Mouse (Mus musculus) bone marrow, adult 2 months (tissue): ENCODE measurements around the gene Gm20604.

Experiments used
- CTCF ChIP-seq: fragments of 200-500 bp; IDR thresholded peaks from 2 replicates; pipeline ENCODE4 v1.5.1; 2011; ENCODE audit warnings: low read length, control low read depth; ENCODE audit not compliant: control insufficient read depth, insufficient read depth
- POLR2A ChIP-seq: fragments of 200-500 bp; IDR thresholded peaks from 2 replicates; pipeline ENCODE4 v1.6.1; 2011; ENCODE audit warnings: low read depth, mild to moderate bottlenecking, control low read depth, low read length, borderline replicate concordance; ENCODE audit not compliant: control insufficient read depth

- TF ChIP-seq POLR2A: no peak
- no peak for TF ChIP-seq CTCF
Measured at GRCm38 (mm10) chr12:102739096-102739495, 19.4 kb downstream of the Gm20604 start.
